Mouse (Mus musculus) embryonic facial prominence, embryonic 14.5 days (tissue): ENCODE data around the gene Klhdc1. TPM values are rescaled to one million over a fixed set of nuclear protein-coding genes. Genes with fewer than 3 reads are reported as not detected.

Experiments used
- ATAC-seq: fragments of 200-750 bp; cut with Nextera tagmentation; 2 replicates; pipeline ENCODE4 v1.8.0; 2017; ENCODE audit warnings: low read depth, moderate number of reproducible peaks, moderate TSS enrichment
- DNase-seq: peaks from one replicate; pipeline ENCODE4 v3.0.0-alpha.2; 2015; ENCODE audit warnings: low spot score
- H3K27ac ChIP-seq: fragments of 300-500 bp; sonication (generic); replicated peaks from 2 replicates; pipeline ENCODE4 v1.5.1; 2014; ENCODE audit warnings: low read depth, mild to moderate bottlenecking, low read length, moderate library complexity
- H3K27me3 ChIP-seq: fragments of 300-500 bp; sonication (generic); replicated peaks from 2 replicates; pipeline ENCODE4 v1.6.1; 2014; ENCODE audit warnings: low read length; ENCODE audit not compliant: control insufficient read depth, insufficient read depth
- H3K36me3 ChIP-seq: fragments of 300-500 bp; sonication (generic); 2 replicates; pipeline ENCODE4 v1.6.1; 2014; ENCODE audit warnings: low read length, mixed read lengths; ENCODE audit not compliant: control insufficient read depth, insufficient read depth
- H3K4me1 ChIP-seq: fragments of 300-500 bp; sonication (generic); 2 replicates; pipeline ENCODE4 v1.6.1; 2014; ENCODE audit warnings: antibody characterized with exemption, low read length; ENCODE audit not compliant: control insufficient read depth, insufficient read depth
- H3K4me2 ChIP-seq: fragments of 300-500 bp; sonication (generic); 2 replicates; pipeline ENCODE4 v1.6.1; 2014; ENCODE audit warnings: low read depth, mild to moderate bottlenecking, low read length, moderate library complexity, mixed read lengths
- H3K4me3 ChIP-seq: fragments of 300-500 bp; sonication (generic); 2 replicates; pipeline ENCODE4 v1.5.1; 2014; ENCODE audit warnings: low read depth, mild to moderate bottlenecking, low read length
- H3K9ac ChIP-seq: fragments of 300-500 bp; sonication (generic); 2 replicates; pipeline ENCODE4 v1.6.1; 2014; ENCODE audit warnings: low read depth, mild to moderate bottlenecking, low read length, moderate library complexity, mixed read lengths
- H3K9me3 ChIP-seq: fragments of 300-500 bp; sonication (generic); 2 replicates; pipeline ENCODE4 v1.6.1; 2016; ENCODE audit warnings: low read length; ENCODE audit not compliant: control insufficient read depth
- WGBS: fragments of 180-500 bp; shearing (Covaris S2); extraction: QIAGEN DNeasy Blood & Tissue Kit; methylation state at CpG from one replicate; pipeline ENCODE4 v1.1.7; 2014; 5-methylcytosine and 5-hydroxymethylcytosine counted together
- polyA plus RNA-seq: library from polyadenylated mRNA; unstranded; fragments of >200 nt; fragmentation: Nextera tagmentation; extraction: Ambion mirVana; gene quantifications from 2 replicates; pipeline ENCODE4 v1.2.1, GENCODE M21; 2014

Gene Klhdc1
- polyA plus RNA-seq, 1 experiment from 2014 or later, result 9.8 TPM

DNA sequence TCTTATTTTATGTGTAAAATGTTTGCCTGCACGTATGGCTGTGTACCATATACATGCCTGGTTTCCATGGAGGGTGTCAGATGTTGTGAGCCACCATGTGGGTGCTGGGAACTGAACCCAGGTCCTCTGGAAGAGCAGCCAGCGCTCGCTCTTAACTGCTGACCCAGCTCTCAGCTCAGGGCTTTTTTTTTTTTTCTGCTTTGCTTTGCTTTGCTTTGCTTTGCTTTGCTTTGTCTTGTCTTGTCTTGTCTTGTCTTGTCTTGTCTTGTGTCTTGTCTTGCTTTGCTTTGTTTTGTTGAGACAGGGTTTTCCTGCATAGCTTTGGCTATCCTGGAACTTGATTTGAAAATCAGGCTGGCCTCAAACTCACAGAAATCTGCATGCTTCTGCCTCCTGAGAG, 39.9 kb downstream of the Klhdc1 start:
- 90% methylated on average over 3 of the region's 3 CpGs for WGBS
- no peaks in the 10 kb centered on the region for H3K36me3 ChIP-seq
- H3K4me3 ChIP-seq, result no peak overlapping the region
- H3K9ac ChIP-seq, result no peak overlapping the region
- H3K4me1 ChIP-seq, result no peaks in the 10 kb centered on the region
- H3K9me3 ChIP-seq, result no peaks in the 10 kb centered on the region
- H3K4me2 ChIP-seq, result no peak overlapping the region
- no peaks in the 10 kb centered on the region for H3K27me3 ChIP-seq
- H3K27ac ChIP-seq, result no peak overlapping the region
- DNase-seq (no peak), ATAC-seq (no peak)

GRCm38 (mm10) chr12:69283146-69283545, 42.2 kb downstream of the Klhdc1 start:
- WGBS, result 75% methylated on average over 7 of the region's 7 CpGs
- H3K4me3 ChIP-seq, result no peak overlapping the region

GRCm38 (mm10) chr12:69287535-69287934, 46.6 kb downstream of the Klhdc1 start:
- no peak overlapping the region for H3K9ac ChIP-seq
- H3K27me3 ChIP-seq, result no peaks in the 10 kb centered on the region
- H3K4me3 ChIP-seq, result no peak overlapping the region
- no peak overlapping the region for H3K27ac ChIP-seq
- ATAC-seq, result no peak
- no peak overlapping the region for H3K4me2 ChIP-seq
- WGBS, result 87% methylated on average over 8 of the region's 8 CpGs
- no peaks in the 10 kb centered on the region for H3K4me1 ChIP-seq
- DNase-seq, result no peak
- H3K36me3 ChIP-seq, result no peaks in the 10 kb centered on the region
- H3K9me3 ChIP-seq, result no peaks in the 10 kb centered on the region

More at GRCm38 (mm10) chr12:69283146-69283545, 42.2 kb downstream of the Klhdc1 start:
- no peak for ATAC-seq
- no peak overlapping the region for H3K9ac ChIP-seq
- no peak for DNase-seq
- H3K4me2 ChIP-seq, result no peak overlapping the region
- no peaks in the 10 kb centered on the region for H3K36me3 ChIP-seq
- no peaks in the 10 kb centered on the region for H3K27me3 ChIP-seq
- no peaks in the 10 kb centered on the region for H3K4me1 ChIP-seq
- no peaks in the 10 kb centered on the region for H3K9me3 ChIP-seq
- H3K27ac ChIP-seq, result no peak overlapping the region

GRCm38 (mm10) chr12:69288699-69289098, 47.7 kb downstream of the Klhdc1 start:
- Histone ChIP-seq H3K4me3 (no peak overlapping the region), H3K36me3 (no peaks in the 10 kb centered on the region), H3K27ac (no peak overlapping the region), H3K4me1 (no peaks in the 10 kb centered on the region), H3K9ac (no peak overlapping the region), H3K27me3 (no peaks in the 10 kb centered on the region), H3K4me2 (no peak overlapping the region), H3K9me3 (no peaks in the 10 kb centered on the region)
- DNase-seq (no peak), ATAC-seq (no peak)
- 79% methylated on average over 9 of the region's 9 CpGs for WGBS

- no peak overlapping the region for H3K4me2 ChIP-seq
- no peak for DNase-seq
- peaks cover 7% of the 10 kb centered on the region for H3K4me1 ChIP-seq
- no peak overlapping the region for H3K27ac ChIP-seq
- WGBS, result 84% methylated on average over 6 of the region's 6 CpGs
- H3K36me3 ChIP-seq, result no peaks in the 10 kb centered on the region
- no peaks in the 10 kb centered on the region for H3K9me3 ChIP-seq
- no peak overlapping the region for H3K9ac ChIP-seq
- no peak for ATAC-seq
- H3K27me3 ChIP-seq, result no peaks in the 10 kb centered on the region
- H3K4me3 ChIP-seq, result no peak overlapping the region
Observed at GRCm38 (mm10) chr12:69292401-69292800, 51.4 kb downstream of the Klhdc1 start.

DNA sequence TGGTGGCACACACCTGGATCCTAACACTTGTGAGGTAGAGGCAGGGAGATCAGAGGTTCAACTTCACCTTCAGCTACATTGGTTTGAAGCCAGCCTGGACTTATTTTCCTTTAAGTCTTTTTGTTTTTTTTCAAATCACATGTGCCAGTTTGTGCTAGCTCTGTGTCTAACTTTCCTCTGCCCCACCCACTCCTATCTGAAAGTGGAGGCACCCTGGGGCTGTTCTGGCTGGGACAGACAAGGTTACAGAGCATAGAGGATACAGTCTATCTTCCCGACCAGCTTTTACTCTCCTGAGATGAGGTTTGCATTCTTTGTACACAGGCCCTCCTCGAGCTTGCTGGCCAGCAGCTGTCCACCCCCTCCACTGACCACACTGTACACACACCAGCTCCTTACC, 52.8 kb downstream of the Klhdc1 start:
- no peak for DNase-seq
- H3K9me3 ChIP-seq, result no peaks in the 10 kb centered on the region
- H3K27ac ChIP-seq, result no peak overlapping the region
- ATAC-seq, result no peak
- H3K4me1 ChIP-seq, result peaks cover 16% of the 10 kb centered on the region
- H3K36me3 ChIP-seq, result peaks cover 5% of the 10 kb centered on the region; the same call in 1 of the 2 replicates
- no peaks in the 10 kb centered on the region for H3K27me3 ChIP-seq
- no peak overlapping the region for H3K4me3 ChIP-seq
- H3K4me2 ChIP-seq, result no peak overlapping the region
- H3K9ac ChIP-seq, result no peak overlapping the region
- 41% methylated on average over 2 of the region's 2 CpGs for WGBS

GRCm38 (mm10) chr12:69294936-69295335, 54.0 kb downstream of the Klhdc1 start:
- DNase-seq, result no peak
- Histone ChIP-seq H3K9me3 (no peaks in the 10 kb centered on the region), H3K9ac (no peak overlapping the region), H3K4me1 (peaks cover 20% of the 10 kb centered on the region), H3K4me3 (no peak overlapping the region), H3K27ac (no peak overlapping the region), H3K4me2 (no peak overlapping the region), H3K27me3 (no peaks in the 10 kb centered on the region), H3K36me3 (peaks cover 5% of the 10 kb centered on the region)
- 83% methylated on average over 2 of the region's 2 CpGs for WGBS
- ATAC-seq, result no peak

DNA sequence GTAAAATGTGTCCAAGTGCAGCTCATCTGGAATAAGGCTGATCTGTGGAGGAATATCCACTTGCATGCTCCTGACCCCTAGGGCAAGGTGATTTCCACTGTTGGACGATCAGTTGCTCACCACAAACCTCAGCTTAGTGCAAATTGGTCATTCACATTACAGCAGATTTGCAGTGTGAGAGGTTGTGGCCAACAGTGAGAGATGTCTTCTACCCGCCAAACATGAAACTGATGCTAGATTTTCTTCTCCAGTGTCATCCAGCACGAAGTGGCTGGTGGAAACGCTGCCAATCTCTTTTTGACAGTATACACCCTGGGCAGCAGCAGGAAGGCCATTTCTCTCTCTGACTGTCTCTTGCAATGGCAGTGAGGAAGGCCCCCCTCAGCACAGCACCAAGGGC, 54.7 kb downstream of the Klhdc1 start:
- no peak for ATAC-seq
- Histone ChIP-seq H3K4me2 (peak overlapping the region; percentile 60), H3K27me3 (no peaks in the 10 kb centered on the region), H3K27ac (peak overlapping the region; percentile 94; the same call in 1 of the 2 replicates), H3K9ac (peak overlapping the region; percentile 98), H3K9me3 (no peaks in the 10 kb centered on the region), H3K4me1 (peaks cover 20% of the 10 kb centered on the region), H3K4me3 (no peak overlapping the region), H3K36me3 (peaks cover 11% of the 10 kb centered on the region)
- DNase-seq, result no peak
- WGBS, result 79% methylated on average over 4 of the region's 4 CpGs

DNA sequence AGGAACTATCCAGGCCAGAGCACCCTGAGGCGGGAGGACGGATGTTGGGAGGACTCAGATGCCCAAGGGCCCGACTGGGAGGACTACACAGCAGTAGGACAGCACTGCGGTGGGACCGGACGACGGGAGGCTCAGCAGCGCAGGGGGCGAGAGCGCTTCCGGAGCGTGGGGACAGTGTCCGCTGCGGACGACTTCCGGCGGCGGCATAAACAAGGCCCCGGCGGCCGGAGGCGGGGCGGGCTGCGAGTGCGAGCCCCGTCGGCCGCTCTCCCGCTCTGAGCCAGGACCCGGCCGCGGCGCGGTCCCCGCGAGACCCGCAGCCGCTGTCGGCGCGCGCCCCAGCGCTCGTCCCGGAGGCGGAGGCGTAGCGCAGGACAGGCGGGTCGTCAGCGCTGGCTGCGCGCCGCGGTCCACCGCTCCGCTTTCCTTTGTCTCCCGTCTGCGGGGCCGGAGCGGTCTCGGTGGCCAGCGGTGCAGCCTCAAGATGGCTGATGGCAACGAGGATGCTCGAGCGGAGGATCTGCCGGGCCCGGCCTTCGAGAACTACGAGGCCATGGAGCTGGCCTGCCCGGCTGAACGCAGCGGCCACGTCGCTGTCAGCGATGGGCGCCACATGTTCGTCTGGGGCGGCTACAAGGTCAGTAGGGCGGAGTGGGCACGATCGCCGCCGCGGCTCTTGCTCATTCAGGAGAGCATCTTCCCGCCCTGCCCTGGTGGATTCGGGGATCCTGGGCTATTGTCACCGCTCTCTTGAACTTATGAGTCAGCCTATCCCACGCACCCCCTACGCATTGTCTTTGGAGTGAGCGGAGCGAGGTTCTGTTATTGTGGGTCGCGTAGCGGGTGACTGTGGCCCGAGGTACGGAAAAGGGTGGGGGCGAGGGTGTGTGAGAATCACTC, 55.8 kb downstream of the Klhdc1 start, which contains the start of gene Klhdc2:
Klhdc2 (plus strand) TSS at position 171 of the 900 bp plus-strand sequence.
- Histone ChIP-seq H3K27me3 (no peaks in the 10 kb centered on the region), H3K9ac (peak within 1 kb of the TSS; percentile 98), H3K9me3 (no peaks in the 10 kb centered on the region), H3K4me1 (peaks cover 20% of the 10 kb centered on the region), H3K4me2 (peak within 1 kb of the TSS; percentile 60), H3K27ac (peak within 1 kb of the TSS; percentile 94), H3K36me3 (peaks cover 21% of the 10 kb centered on the region), H3K4me3 (peak within 1 kb of the TSS; percentile 97)
- under 1% methylated on average over 33 of the region's 98 CpGs for WGBS
- DNase-seq (peak; percentile 95), ATAC-seq (peak; percentile 96)
